Mouse (Mus musculus): ENCODE results near the gene Gm21981. TPM values are rescaled to one million over a fixed set of nuclear protein-coding genes. Genes with fewer than 3 reads are reported as not detected.
A peak's percentile ranks its signal among the peaks of the same experiment; 100 is the strongest.
"Not testable (repeated sequence)": the region's sequence is repeated elsewhere in the genome, so short reads cannot be mapped to it uniquely, and the experiment has no call there.

The Gm21981 gene
- total RNA-seq, 2 experiments from 2014 or later: 3.1 to 4.1 TPM

DNA sequence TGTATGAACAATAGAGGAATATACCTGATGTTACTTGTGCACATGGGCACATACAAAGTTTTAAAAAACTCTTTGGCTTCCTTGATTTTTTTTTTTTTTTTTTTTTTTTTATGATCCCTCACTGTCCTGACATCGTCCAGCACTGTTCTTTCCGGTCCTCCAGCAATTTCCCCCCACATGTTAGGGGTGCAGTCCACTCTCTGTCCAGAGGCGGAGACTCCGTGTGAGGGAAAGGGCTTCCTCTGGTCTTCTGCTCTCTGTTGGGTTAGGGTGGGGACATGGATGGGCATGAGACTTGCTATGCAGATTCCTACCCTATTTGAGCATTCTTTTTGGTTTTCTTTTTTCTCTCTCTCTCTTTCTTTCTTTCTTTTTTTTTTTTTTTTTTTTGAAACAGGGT lies 36.4 kb downstream of the Gm21981 start:
- H3K4me3 ChIP-seq: no peak overlapping the region
- no peak for DNase-seq (ENCODE audit: extremely low spot score in 1 of 2, low spot score in 2 of 2)
- no peak overlapping the region for H3K27ac ChIP-seq
- TF ChIP-seq CTCF (IDR thresholded peaks at IDR 0.05): no peak; the same call in 1 of the 2 replicates
- intact Hi-C loops (cut with DNase I): no loop called here

DNA sequence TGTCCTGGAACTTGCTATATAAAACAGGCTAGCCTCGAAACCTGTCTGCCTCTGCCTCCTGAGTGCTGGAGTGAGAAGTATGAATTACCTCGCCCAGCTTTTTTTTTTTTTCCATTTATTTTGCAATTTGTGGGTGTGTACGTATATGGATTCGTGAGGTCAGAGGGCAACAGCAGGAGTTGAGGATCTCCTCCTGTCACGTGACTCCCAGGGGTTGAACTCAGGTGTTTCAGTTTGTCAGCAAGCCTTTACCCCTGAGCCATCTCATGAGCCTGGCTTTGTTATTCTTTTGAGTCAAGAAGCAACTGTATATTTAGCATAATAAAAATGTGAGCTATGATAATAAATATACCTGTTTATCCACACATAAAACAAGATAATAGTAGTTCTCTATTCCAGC lies 38.6 kb downstream of the Gm21981 start:
- no peak for TF ChIP-seq CTCF (IDR thresholded peaks at IDR 0.05)
- DNase-seq (ENCODE audit: extremely low spot score in 1 of 2, low spot score in 2 of 2): no peak
- Histone ChIP-seq H3K27ac (no peak overlapping the region), H3K4me3 (no peak overlapping the region)
- intact Hi-C loops (cut with DNase I): no loop called here

DNA sequence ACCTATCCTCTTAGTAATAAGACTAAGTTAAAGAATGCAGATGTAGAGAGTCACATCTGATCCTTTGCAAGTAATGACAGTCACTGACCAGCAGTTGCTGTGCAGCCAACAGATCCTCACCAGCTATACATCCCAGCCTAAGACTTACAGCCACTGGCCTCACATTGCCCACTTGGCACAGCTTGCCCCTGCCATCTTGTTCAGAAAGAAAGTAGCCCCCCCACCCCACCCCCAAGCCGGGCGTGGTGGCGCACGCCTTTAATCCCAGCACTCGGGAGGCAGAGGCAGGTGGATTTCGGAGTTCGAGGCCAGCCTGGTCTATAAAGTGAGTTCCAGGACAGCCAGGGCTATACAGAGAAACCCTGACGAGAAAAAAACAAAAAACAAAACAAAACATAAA lies 39.9 kb downstream of the Gm21981 start:
- H3K27ac ChIP-seq; DNase-seq (ENCODE audit: extremely low spot score in 1 of 2, low spot score in 2 of 2); intact Hi-C loops (cut with DNase I); H3K4me3 ChIP-seq: not testable (repeated sequence)

DNA sequence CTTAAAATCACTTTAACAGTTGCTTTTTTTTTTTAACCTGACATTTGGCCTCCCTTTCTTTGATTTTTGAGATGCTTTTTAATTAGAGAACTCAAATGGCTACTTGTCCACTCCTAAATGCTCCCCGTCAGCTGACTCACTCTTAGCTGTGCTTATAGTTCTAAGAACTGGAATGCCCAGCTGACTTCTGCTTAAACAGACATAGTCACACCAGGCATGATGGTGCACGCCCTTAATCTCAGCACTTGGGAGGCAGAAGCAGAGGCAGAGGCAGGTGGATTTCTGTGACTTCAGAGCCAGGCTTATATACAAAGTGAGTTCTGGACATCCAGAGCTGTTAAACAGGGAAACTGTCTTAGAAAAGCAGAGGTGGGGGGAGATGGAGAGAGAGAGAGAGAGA lies 42.3 kb downstream of the Gm21981 start:
- intact Hi-C loops (cut with DNase I): no loop called here
- Histone ChIP-seq H3K4me3 (no peak overlapping the region), H3K27ac (no peak overlapping the region)
- DNase-seq (ENCODE audit: extremely low spot score in 1 of 2, low spot score in 2 of 2): no peak
- no peak for TF ChIP-seq CTCF (IDR thresholded peaks at IDR 0.05)

DNA sequence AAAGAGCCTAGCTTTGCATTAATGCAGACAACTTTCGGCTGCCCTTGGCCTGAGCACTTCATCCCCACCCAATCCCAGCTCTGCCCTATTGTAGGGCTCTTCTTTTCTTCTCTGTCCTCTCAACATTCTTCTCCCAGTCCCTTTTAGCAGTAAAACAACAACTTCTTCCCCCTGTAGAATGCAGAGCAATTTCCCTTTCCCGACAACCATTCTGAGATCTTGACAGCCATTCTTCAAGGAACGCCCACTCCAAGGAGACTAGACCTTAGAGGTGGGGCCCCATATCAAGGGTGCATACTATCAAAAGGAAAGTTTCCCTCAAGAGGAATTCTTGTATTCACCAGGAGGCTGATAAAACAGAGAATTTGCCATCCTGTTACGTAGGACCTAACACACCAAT lies 45.3 kb downstream of the Gm21981 start:
- no peak for DNase-seq (ENCODE audit: extremely low spot score in 1 of 2, low spot score in 2 of 2)
- no peak for TF ChIP-seq CTCF (IDR thresholded peaks at IDR 0.05)
- intact Hi-C loops (cut with DNase I): no loop called here
- Histone ChIP-seq H3K27ac (no peak overlapping the region), H3K4me3 (no peak overlapping the region)

DNA sequence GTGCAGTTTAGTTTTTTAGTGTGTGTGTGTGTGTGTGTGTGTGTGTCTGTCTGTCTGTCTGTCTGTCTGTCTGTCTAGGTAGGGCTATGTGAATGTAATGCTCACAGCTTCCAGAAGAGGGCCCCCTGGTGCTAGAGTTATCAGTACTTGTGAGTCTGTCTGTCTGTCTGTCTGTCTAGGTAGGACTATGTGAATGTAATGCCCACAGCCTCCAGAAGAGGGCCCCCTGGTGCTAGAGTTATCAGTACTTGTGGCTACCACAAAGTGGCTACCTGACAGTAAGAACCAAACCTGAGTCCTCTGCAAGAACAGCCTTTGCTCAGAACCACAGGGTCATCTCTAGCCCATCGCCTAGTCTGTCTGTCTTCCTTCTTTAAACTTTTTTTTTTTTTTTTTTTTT lies 47.6 kb downstream of the Gm21981 start:
- peak; percentile 52 for TF ChIP-seq CTCF (IDR thresholded peaks at IDR 0.05)
- Histone ChIP-seq H3K4me3 (no peak overlapping the region), H3K27ac (no peak overlapping the region)
- intact Hi-C loops (cut with DNase I): loop anchor here (2.0 kb wide), 1 partner anchor 28 kb away; no protein-coding TSS in a partner anchor
- peak; percentile 24 to 27 for DNase-seq (ENCODE audit: extremely low spot score in 1 of 2, low spot score in 2 of 2)

DNA sequence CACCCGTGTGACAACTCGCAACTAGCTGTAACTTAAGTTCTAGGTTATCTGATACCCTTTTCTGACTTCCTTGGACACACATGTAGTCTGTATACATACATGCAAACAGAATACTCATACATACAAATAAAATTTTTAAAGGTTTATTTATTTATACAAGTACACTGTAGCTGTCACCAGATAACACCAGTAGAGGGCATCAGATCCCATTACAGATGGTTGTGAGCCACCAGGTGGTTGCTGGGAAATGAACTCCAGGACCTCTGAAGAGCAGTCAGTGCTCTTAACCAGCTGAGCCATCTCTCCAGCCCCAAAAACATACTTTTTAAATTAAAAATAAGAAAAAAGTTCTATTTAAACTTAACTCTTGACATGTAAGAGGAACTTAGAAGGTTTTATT lies 51.3 kb downstream of the Gm21981 start:
- intact Hi-C loops (cut with DNase I): no loop called here
- Histone ChIP-seq H3K4me3 (no peak overlapping the region), H3K27ac (no peak overlapping the region)
- DNase-seq (ENCODE audit: extremely low spot score in 1 of 2, low spot score in 2 of 2): no peak
- TF ChIP-seq CTCF (IDR thresholded peaks at IDR 0.05): peak; percentile 44

Other genes with a start within 250 kb of the Gm21981 start
- gene Taf8, start 192.2 kb downstream of the Gm21981 start, total RNA-seq (2021): 10 to 100 TPM; 17.3 to 22.0 TPM
- gene Ccnd3, start 189.4 kb downstream of the Gm21981 start, total RNA-seq (2021): 10 to 100 TPM; 38.2 to 38.4 TPM
- 10 to 100 TPM; 18.1 to 18.8 TPM for gene Bysl, start 83.0 kb downstream of the Gm21981 start, total RNA-seq (2021)
- gene Med20, start 82.9 kb downstream of the Gm21981 start, total RNA-seq (2021): 10 to 100 TPM; 29.3 to 33.3 TPM
- gene Gm20517, start 82.9 kb downstream of the Gm21981 start, total RNA-seq (2021): 1 to 10 TPM; 7.1 TPM
- gene Usp49, start 63.8 kb downstream of the Gm21981 start, total RNA-seq (2021): 10 to 100 TPM in 1 of 2 experiments, 1 to 10 TPM in 1; 9.6 to 13.1 TPM
- gene Tomm6, start 6.1 kb downstream of the Gm21981 start, total RNA-seq (2021): 100 to 1,000 TPM; 185 to 208 TPM
- gene Frs3, start 5.4 kb downstream of the Gm21981 start, total RNA-seq (2021): 10 to 100 TPM; 27.5 to 31.0 TPM
- gene Prickle4, start 281 bp upstream of the Gm21981 start, total RNA-seq (2021): 1 to 10 TPM; 5.2 to 6.5 TPM
- gene Pgc, start 32.4 kb upstream of the Gm21981 start, total RNA-seq (2021): not detected
- gene Tfeb, start 42.6 kb upstream of the Gm21981 start, total RNA-seq (2021): 10 to 100 TPM; 10.0 to 10.6 TPM
- gene Mdfi, start 140.2 kb upstream of the Gm21981 start, total RNA-seq (2021): under 1 TPM in 1 of 2 experiments, not detected in 1; 0.48 TPM
- 10 to 100 TPM; 43.1 to 50.6 TPM for gene Foxp4, start 230.2 kb upstream of the Gm21981 start, total RNA-seq (2021)